Mouse (Mus musculus) cerebellum, adult 2 months (tissue): ENCODE results near the gene Atp2b4.

ENCODE experiments used
- CTCF ChIP-seq: fragments of 200-500 bp; IDR thresholded peaks from 2 replicates; pipeline ENCODE4 v1.5.1; 2011; ENCODE audit warnings: low read depth, mild to moderate bottlenecking, control low read depth, low read length, moderate library complexity, borderline replicate concordance; ENCODE audit not compliant: insufficient read depth
- POLR2A ChIP-seq: fragments of 200-500 bp; IDR thresholded peaks from 2 replicates; pipeline ENCODE4 v1.6.1; 2011; ENCODE audit warnings: low read length, control low read depth, borderline replicate concordance; ENCODE audit not compliant: insufficient read depth

DNA sequence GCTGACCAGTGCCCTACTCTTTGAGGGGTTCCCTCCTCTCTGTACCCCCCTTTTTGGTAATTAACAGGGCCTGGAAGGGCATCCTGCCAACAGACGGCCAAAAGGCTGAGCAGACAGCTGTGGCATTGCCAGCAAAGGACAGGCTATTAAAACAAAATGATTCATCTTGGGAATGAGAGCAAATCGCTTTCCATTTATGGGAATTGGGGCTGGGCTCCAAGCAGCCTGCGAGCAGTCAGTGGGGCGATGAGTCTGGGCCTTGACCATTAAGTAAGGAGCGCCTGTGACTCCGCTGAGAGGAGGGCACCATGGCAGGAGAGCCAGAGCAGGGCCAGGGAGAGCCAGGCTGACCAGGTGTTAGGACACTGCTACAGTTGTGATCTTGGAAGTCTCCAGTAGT lies 33.5 kb upstream of the Atp2b4 start:
- TF ChIP-seq CTCF (no peak), POLR2A (no peak)
